Mouse (Mus musculus): ENCODE data around the gene Tnfsf14. TPM values are rescaled to one million over a fixed set of nuclear protein-coding genes. Genes with fewer than 3 reads are reported as not detected.

Gene Tnfsf14
- polyA plus RNA-seq, 1 experiment from 2014 or later = 0.23 TPM

DNA sequence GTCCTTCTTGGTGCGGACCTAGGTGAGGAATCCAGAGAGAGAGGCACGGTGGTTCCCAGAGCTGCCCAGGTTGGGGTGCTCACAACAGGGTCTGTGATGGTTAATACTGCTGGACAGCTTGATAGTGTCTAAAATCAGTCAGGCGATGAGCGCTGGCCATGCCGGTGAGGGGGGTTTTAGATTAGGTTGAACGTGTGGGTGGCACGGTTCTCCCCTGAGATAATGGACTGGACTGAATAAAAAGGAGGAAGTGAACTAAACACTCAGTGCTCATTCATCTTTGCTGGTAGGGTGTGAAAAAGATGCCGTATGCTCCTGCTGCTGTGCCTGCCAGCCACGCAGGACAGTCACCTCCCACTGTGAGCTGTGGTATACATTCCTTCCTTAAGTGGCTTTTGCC, 29.3 kb upstream of the Tnfsf14 start:
- H3K27me3 ChIP-seq (replicated peaks) = no peaks in the 10 kb centered on the region
- H3K27ac ChIP-seq = no peak overlapping the region
- H3K9me3 ChIP-seq = no peaks in the 10 kb centered on the region
- no peak overlapping the region for H3K4me3 ChIP-seq (replicated peaks)
- no peak for ATAC-seq
- no peak overlapping the region for H3K9ac ChIP-seq
- H3K4me1 ChIP-seq (replicated peaks) = no peaks in the 10 kb centered on the region
- H3K4me2 ChIP-seq (replicated peaks) = no peak overlapping the region
- 75% methylated on average over 9 of the region's 9 CpGs for WGBS
- no peaks in the 10 kb centered on the region for H3K36me3 ChIP-seq

GRCm38 (mm10) chr17:57221911-57222310, 27.9 kb upstream of the Tnfsf14 start:
- H3K9ac ChIP-seq = no peak overlapping the region
- ATAC-seq = no peak
- H3K9me3 ChIP-seq = no peaks in the 10 kb centered on the region
- H3K27ac ChIP-seq = no peak overlapping the region
- 64% methylated on average over 4 of the region's 4 CpGs for WGBS
- H3K4me1 ChIP-seq (replicated peaks) = no peaks in the 10 kb centered on the region
- no peak overlapping the region for H3K4me2 ChIP-seq (replicated peaks)
- H3K4me3 ChIP-seq (replicated peaks) = no peak overlapping the region
- H3K36me3 ChIP-seq = no peaks in the 10 kb centered on the region
- H3K27me3 ChIP-seq (replicated peaks) = no peaks in the 10 kb centered on the region

DNA sequence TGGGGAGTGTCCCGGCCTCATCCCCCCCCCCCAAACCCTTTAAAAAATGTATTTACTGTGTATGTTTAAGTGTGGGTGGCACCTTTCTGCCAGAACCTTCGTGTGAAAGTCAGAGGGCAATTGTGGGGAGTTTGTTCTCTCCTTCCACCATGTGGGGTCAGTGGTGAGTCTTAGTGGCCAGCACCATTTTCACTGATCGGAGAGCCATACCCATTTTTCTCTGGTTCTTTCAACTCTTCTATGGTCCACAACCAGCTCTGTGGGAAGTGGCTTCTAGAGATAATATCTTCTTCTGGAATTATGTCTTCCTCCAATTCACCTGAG, 25.9 kb upstream of the Tnfsf14 start:
- no peak; the same call in 1 of the 2 replicates for ATAC-seq
- Histone ChIP-seq H3K9me3 (no peaks in the 10 kb centered on the region), H3K27me3 (replicated peaks) (no peaks in the 10 kb centered on the region), H3K4me3 (replicated peaks) (no peak overlapping the region), H3K9ac (no peak overlapping the region), H3K27ac (no peak overlapping the region), H3K4me2 (replicated peaks) (no peak overlapping the region), H3K4me1 (replicated peaks) (no peaks in the 10 kb centered on the region), H3K36me3 (no peaks in the 10 kb centered on the region)
- 22% methylated on average over 3 of the region's 3 CpGs for WGBS

DNA sequence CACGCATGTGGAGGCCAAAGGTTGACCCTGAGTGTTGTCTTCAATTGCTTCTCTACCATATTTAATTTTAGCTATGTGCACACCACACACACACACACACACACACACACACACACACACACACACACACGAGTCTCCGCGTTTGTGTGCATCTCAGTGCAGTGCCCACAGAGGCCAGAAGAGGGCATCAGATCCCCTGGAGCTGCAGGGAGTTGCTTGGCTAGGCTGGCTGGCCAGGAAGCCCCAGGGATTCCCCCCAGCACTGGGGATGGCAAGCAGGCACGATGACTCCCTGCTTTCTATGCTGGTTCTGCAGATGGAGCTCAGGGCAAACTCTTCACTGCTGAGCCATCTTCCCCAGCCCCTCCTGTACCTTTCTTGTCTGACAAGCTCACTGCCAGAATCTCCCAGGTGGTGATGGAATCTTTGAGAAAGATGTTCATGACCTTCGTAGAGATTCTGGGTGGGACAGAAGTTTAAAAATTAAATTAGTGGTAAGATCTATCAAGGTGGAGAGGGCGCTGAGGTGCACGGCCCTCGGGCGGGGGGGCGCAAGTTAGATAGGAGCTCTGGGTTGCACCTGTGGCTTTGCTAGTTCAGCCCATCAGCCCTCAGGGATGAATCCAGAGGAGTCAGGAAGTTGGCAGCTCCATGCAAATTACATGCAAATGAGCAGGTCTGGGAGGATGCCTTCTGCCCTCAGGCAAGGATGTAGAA, 25.3 kb upstream of the Tnfsf14 start:
- Histone ChIP-seq H3K4me2 (replicated peaks) (no peak overlapping the region), H3K4me1 (replicated peaks) (no peaks in the 10 kb centered on the region), H3K27me3 (replicated peaks) (no peaks in the 10 kb centered on the region), H3K27ac (no peak overlapping the region), H3K9me3 (no peaks in the 10 kb centered on the region), H3K4me3 (replicated peaks) (no peak overlapping the region), H3K9ac (no peak overlapping the region), H3K36me3 (no peaks in the 10 kb centered on the region)
- peak; percentile 35; the same call in 1 of the 2 replicates for ATAC-seq
- WGBS = 25% methylated on average over 11 of the region's 11 CpGs

DNA sequence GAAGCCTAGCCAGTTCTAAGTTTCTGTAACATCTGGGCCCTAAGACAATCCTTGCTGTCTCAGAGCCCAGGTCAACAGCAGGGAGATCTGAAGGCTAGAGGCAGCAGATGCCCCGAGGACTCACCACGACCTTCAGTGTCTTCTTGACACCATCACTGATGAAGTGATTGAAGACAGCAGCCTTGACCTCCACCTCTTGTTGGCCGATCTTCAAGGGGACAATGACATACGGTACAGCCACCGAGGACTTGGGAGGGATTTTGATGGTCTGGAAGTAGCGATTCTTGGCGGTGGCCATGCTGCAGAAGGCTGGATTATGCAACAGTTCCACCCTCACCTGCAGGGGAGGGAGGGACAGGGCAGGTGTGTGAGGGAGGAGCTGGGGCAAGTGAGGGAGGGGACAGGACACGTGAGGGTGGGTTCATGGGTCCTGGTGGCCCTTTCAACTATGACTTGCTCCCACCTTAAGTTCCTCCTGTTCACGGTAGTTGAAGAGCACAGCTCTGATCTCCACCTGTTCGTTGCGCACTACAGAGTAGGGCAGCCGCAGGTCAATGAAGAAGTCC, 24.4 kb upstream of the Tnfsf14 start:
- Histone ChIP-seq H3K4me1 (replicated peaks) (no peaks in the 10 kb centered on the region), H3K27ac (no peak overlapping the region), H3K9ac (no peak overlapping the region), H3K27me3 (replicated peaks) (no peaks in the 10 kb centered on the region), H3K4me3 (replicated peaks) (no peak overlapping the region), H3K36me3 (no peaks in the 10 kb centered on the region), H3K4me2 (replicated peaks) (no peak overlapping the region), H3K9me3 (no peaks in the 10 kb centered on the region)
- no peak for ATAC-seq
- 75% methylated on average over 12 of the region's 12 CpGs for WGBS

GRCm38 (mm10) chr17:57214676-57215387, 20.9 kb upstream of the Tnfsf14 start:
- Histone ChIP-seq H3K27me3 (replicated peaks) (no peaks in the 10 kb centered on the region), H3K9me3 (no peaks in the 10 kb centered on the region), H3K27ac (no peak overlapping the region), H3K4me2 (replicated peaks) (no peak overlapping the region; the same call in 1 of the 2 replicates), H3K4me3 (replicated peaks) (no peak overlapping the region), H3K36me3 (no peaks in the 10 kb centered on the region), H3K4me1 (replicated peaks) (no peaks in the 10 kb centered on the region), H3K9ac (no peak overlapping the region)
- WGBS = 37% methylated on average over 13 of the region's 13 CpGs
- ATAC-seq = peak; percentile 74

DNA sequence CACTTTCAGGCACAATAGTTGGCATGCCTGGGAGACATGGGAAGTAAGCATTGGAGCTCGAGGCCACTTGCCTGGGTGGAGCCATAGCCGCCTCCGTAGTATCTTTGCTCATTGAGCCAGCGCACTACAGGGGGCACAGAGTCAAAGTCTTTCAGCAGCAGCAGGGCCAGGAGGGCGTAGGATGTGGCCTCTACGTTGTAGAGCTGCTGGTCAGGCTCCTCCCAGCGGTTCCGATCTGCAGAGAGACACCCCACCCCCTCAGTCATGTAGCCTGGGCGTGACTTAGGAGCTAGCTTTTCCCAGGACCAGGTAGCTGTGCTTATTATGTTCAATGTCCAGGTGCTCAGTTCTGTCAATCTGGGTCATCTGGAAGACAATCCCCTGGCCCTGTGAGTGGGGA, 17.5 kb upstream of the Tnfsf14 start:
- Histone ChIP-seq H3K4me3 (replicated peaks) (no peak overlapping the region), H3K27ac (no peak overlapping the region), H3K9me3 (no peaks in the 10 kb centered on the region), H3K4me1 (replicated peaks) (no peaks in the 10 kb centered on the region), H3K4me2 (replicated peaks) (no peak overlapping the region), H3K9ac (no peak overlapping the region), H3K36me3 (no peaks in the 10 kb centered on the region), H3K27me3 (replicated peaks) (no peaks in the 10 kb centered on the region)
- no peak for ATAC-seq
- 63% methylated on average over 9 of the region's 9 CpGs for WGBS

DNA sequence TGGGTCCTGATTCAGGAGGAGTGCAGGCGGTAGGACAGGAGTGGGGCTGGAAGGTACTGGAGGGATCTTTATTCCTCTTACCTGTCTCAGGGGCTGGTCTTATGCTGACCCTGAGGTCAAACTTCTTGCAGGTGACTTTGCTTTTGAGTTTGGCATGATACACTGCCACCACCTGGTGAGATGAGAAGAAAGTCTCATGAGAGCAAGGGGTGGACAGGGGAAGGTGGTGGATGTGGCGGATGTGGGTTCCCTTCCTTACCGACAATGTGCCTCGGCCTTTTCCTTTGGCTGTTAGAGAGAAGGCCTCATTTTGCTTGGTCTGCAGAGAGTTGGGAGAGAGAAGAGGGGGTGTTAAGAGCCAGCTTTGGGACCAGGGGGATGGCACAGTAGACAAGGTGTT, 15.4 kb upstream of the Tnfsf14 start:
- no peaks in the 10 kb centered on the region for H3K9me3 ChIP-seq

GRCm38 (mm10) chr17:57207938-57208337, 14.0 kb upstream of the Tnfsf14 start:
- Histone ChIP-seq H3K4me3 (replicated peaks) (no peak overlapping the region), H3K27me3 (replicated peaks) (no peaks in the 10 kb centered on the region), H3K27ac (no peak overlapping the region), H3K4me2 (replicated peaks) (no peak overlapping the region), H3K36me3 (no peaks in the 10 kb centered on the region), H3K9me3 (no peaks in the 10 kb centered on the region), H3K4me1 (replicated peaks) (no peaks in the 10 kb centered on the region; the same call in 1 of the 2 replicates), H3K9ac (no peak overlapping the region)
- WGBS = 89% methylated on average over 3 of the region's 3 CpGs
- no peak for ATAC-seq

More for the DNA sequence above, 15.4 kb upstream of the Tnfsf14 start:
- Histone ChIP-seq H3K27me3 (replicated peaks) (no peaks in the 10 kb centered on the region), H3K4me1 (replicated peaks) (no peaks in the 10 kb centered on the region), H3K4me2 (replicated peaks) (no peak overlapping the region), H3K9ac (no peak overlapping the region), H3K36me3 (no peaks in the 10 kb centered on the region), H3K27ac (no peak overlapping the region), H3K4me3 (replicated peaks) (no peak overlapping the region)
- no peak for ATAC-seq
- WGBS = 61% methylated on average over 4 of the region's 4 CpGs

GRCm38 (mm10) chr17:57201841-57202724, 8.1 kb upstream of the Tnfsf14 start:
- ATAC-seq = peak; percentile 83
- H3K4me3 ChIP-seq (replicated peaks) = no peak overlapping the region
- H3K4me1 ChIP-seq (replicated peaks) = no peaks in the 10 kb centered on the region; the same call in 1 of the 2 replicates
- H3K9ac ChIP-seq = no peak overlapping the region
- WGBS = 60% methylated on average over 10 of the region's 10 CpGs
- no peaks in the 10 kb centered on the region for H3K27me3 ChIP-seq (replicated peaks)
- H3K9me3 ChIP-seq = no peaks in the 10 kb centered on the region
- no peaks in the 10 kb centered on the region for H3K36me3 ChIP-seq
- 0 out of 2 replicates have a peak overlapping the region, but pooled peaks have one; percentile 13 for H3K27ac ChIP-seq
- H3K4me2 ChIP-seq (replicated peaks) = no peak overlapping the region

DNA sequence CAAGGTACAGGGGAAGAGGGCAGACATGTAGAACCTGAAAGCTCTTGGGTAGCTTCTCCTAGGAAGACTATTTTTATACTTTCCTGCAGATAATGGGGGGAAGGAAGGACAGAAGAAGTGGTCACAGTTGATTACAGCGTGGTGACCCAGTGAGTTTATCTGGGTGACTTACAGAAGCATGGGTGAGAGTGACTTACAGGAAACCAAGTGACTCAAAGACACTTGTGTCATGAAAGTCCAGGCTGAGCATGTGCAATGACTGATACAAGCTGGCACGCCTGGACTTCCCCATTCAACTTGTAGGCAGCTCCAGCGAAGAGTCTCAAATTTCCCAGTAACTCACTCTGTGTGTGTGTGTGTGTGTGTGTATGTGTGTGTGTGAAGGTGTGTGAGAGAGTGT, 4.3 kb upstream of the Tnfsf14 start:
- Histone ChIP-seq H3K4me3 (replicated peaks) (no peak overlapping the region), H3K27me3 (replicated peaks) (no peaks in the 10 kb centered on the region), H3K36me3 (no peaks in the 10 kb centered on the region), H3K27ac (no peak overlapping the region), H3K4me2 (replicated peaks) (no peak overlapping the region), H3K4me1 (replicated peaks) (no peaks in the 10 kb centered on the region), H3K9me3 (no peaks in the 10 kb centered on the region), H3K9ac (no peak overlapping the region)
- WGBS = 69% methylated on average over 3 of the region's 3 CpGs
- no peak for ATAC-seq
